Mouse (Mus musculus) adrenal gland, adult 8-10 months (tissue): Measurements from ENCODE around the gene Sipa1l1. TPM values are rescaled to one million over a fixed set of nuclear protein-coding genes. Genes with fewer than 3 reads are reported as not detected.

ENCODE experiments used
- DNase-seq: peaks from one replicate; pipeline ENCODE4 v3.0.0; 2022
- total RNA-seq, 4 experiments: library from RNA; stranded (reverse); gene quantifications; 2 replicates each; pipeline ENCODE4 v1.2.4; 2022

Sipa1l1 gene
- total RNA-seq, 4 experiments from 2014 or later = 26.6 to 37.3 (median 33.6) TPM

- DNase-seq = no peak
Measured at GRCm38 (mm10) chr12:82297196-82297595, 128.1 kb downstream of the Sipa1l1 start.

GRCm38 (mm10) chr12:82298662-82299460 is 129.7 kb downstream of the Sipa1l1 start:
- DNase-seq = no peak

GRCm38 (mm10) chr12:82304140-82304539 is 135.0 kb downstream of the Sipa1l1 start:
- no peak for DNase-seq

GRCm38 (mm10) chr12:82306035-82306434 is 136.9 kb downstream of the Sipa1l1 start:
- no peak for DNase-seq

GRCm38 (mm10) chr12:82311593-82311992 is 142.5 kb downstream of the Sipa1l1 start:
- no peak for DNase-seq

- no peak for DNase-seq
Measured at GRCm38 (mm10) chr12:82312091-82312820, 143.1 kb downstream of the Sipa1l1 start.

- no peak for DNase-seq
Measured at GRCm38 (mm10) chr12:82313091-82313490, 144.0 kb downstream of the Sipa1l1 start.

GRCm38 (mm10) chr12:82319436-82320131 is 150.5 kb downstream of the Sipa1l1 start:
- no peak for DNase-seq

- no peak for DNase-seq
Measured at GRCm38 (mm10) chr12:82320204-82320603, 151.1 kb downstream of the Sipa1l1 start.

GRCm38 (mm10) chr12:82321397-82321796 is 152.3 kb downstream of the Sipa1l1 start:
- DNase-seq = no peak

GRCm38 (mm10) chr12:82321855-82322254 is 152.7 kb downstream of the Sipa1l1 start:
- DNase-seq = no peak

- DNase-seq = no peak
Measured at GRCm38 (mm10) chr12:82322759-82323451, 153.8 kb downstream of the Sipa1l1 start.

- DNase-seq = no peak
Measured at GRCm38 (mm10) chr12:82324621-82325020, 155.5 kb downstream of the Sipa1l1 start.

GRCm38 (mm10) chr12:82325502-82325901 is 156.4 kb downstream of the Sipa1l1 start:
- no peak for DNase-seq

- no peak for DNase-seq
Measured at GRCm38 (mm10) chr12:82326438-82326837, 157.3 kb downstream of the Sipa1l1 start.

- no peak for DNase-seq
Measured at GRCm38 (mm10) chr12:82328112-82328511, 159.0 kb downstream of the Sipa1l1 start.

- no peak for DNase-seq
Measured at GRCm38 (mm10) chr12:82332836-82333614, 163.9 kb downstream of the Sipa1l1 start.

- DNase-seq = no peak
Measured at GRCm38 (mm10) chr12:82333999-82334398, 164.9 kb downstream of the Sipa1l1 start.

- no peak for DNase-seq
Measured at GRCm38 (mm10) chr12:82334550-82334949, 165.4 kb downstream of the Sipa1l1 start.

- DNase-seq = no peak
Measured at GRCm38 (mm10) chr12:82335095-82335494, 166.0 kb downstream of the Sipa1l1 start.

GRCm38 (mm10) chr12:82338550-82338949 is 169.4 kb downstream of the Sipa1l1 start:
- no peak for DNase-seq
